Mouse (Mus musculus): ENCODE data around the gene Mab21l3. TPM values are rescaled to one million over a fixed set of nuclear protein-coding genes. Genes with fewer than 3 reads are reported as not detected.

The Mab21l3 gene
- polyA plus RNA-seq, 1 experiment from 2014 or later, result 0.09 TPM

- H3K27ac ChIP-seq (ENCODE audit: low read length), result no peak overlapping the region
- H3K4me2 ChIP-seq (ENCODE audit: low read length), result no peak overlapping the region
- 74% methylated on average over 1 of the region's 1 CpGs for WGBS
- H3K9ac ChIP-seq (ENCODE audit: low read depth, low read length), result no peak overlapping the region
- no peaks in the 10 kb centered on the region for H3K9me3 ChIP-seq (replicated peaks; ENCODE audit: control insufficient read depth, low read length, poor library complexity, severe bottlenecking)
- no peaks in the 10 kb centered on the region for H3K4me1 ChIP-seq (ENCODE audit: control insufficient read depth, insufficient read depth, low read length)
- peaks cover 5% of the 10 kb centered on the region; the same call in 1 of the 2 replicates for H3K36me3 ChIP-seq (ENCODE audit: control insufficient read depth, insufficient read depth, low read length)
- no peak overlapping the region for H3K4me3 ChIP-seq (ENCODE audit: low read depth, low read length)
- ATAC-seq, result no peak
- H3K27me3 ChIP-seq (ENCODE audit: control insufficient read depth, insufficient read depth, low read depth, low read length), result no peaks in the 10 kb centered on the region
These were observed 5.3 kb upstream of the Mab21l3 start for GRCm38 (mm10) chr3:101854075-101854474.

- no peak for ATAC-seq
- no peak overlapping the region for H3K4me3 ChIP-seq (ENCODE audit: low read depth, low read length)
- WGBS, result 85% methylated on average over 6 of the region's 6 CpGs
These were observed 2.6 kb upstream of the Mab21l3 start for GRCm38 (mm10) chr3:101851363-101851762.

GRCm38 (mm10) chr3:101846096-101846495 is 2.7 kb downstream of the Mab21l3 start:
- no peak for ATAC-seq
- Histone ChIP-seq H3K27ac (ENCODE audit: low read length) (no peak overlapping the region), H3K36me3 (ENCODE audit: control insufficient read depth, insufficient read depth, low read length) (no peaks in the 10 kb centered on the region), H3K4me1 (ENCODE audit: control insufficient read depth, insufficient read depth, low read length) (no peaks in the 10 kb centered on the region), H3K27me3 (ENCODE audit: control insufficient read depth, insufficient read depth, low read depth, low read length) (no peaks in the 10 kb centered on the region), H3K9me3 (replicated peaks; ENCODE audit: control insufficient read depth, low read length, poor library complexity, severe bottlenecking) (no peaks in the 10 kb centered on the region), H3K4me3 (ENCODE audit: low read depth, low read length) (no peak overlapping the region), H3K9ac (ENCODE audit: low read depth, low read length) (no peak overlapping the region), H3K4me2 (ENCODE audit: low read length) (no peak overlapping the region)
- WGBS, result 64% methylated on average over 4 of the region's 4 CpGs

More at GRCm38 (mm10) chr3:101851363-101851762, 2.6 kb upstream of the Mab21l3 start:
- Histone ChIP-seq H3K9ac (ENCODE audit: low read depth, low read length) (no peak overlapping the region), H3K4me2 (ENCODE audit: low read length) (no peak overlapping the region), H3K36me3 (ENCODE audit: control insufficient read depth, insufficient read depth, low read length) (no peaks in the 10 kb centered on the region), H3K27ac (ENCODE audit: low read length) (no peak overlapping the region), H3K9me3 (replicated peaks; ENCODE audit: control insufficient read depth, low read length, poor library complexity, severe bottlenecking) (no peaks in the 10 kb centered on the region), H3K4me1 (ENCODE audit: control insufficient read depth, insufficient read depth, low read length) (no peaks in the 10 kb centered on the region), H3K27me3 (ENCODE audit: control insufficient read depth, insufficient read depth, low read depth, low read length) (no peaks in the 10 kb centered on the region)

GRCm38 (mm10) chr3:101842372-101843094 is 6.2 kb downstream of the Mab21l3 start:
- Histone ChIP-seq H3K4me1 (ENCODE audit: control insufficient read depth, insufficient read depth, low read length) (no peaks in the 10 kb centered on the region), H3K9me3 (replicated peaks; ENCODE audit: control insufficient read depth, low read length, poor library complexity, severe bottlenecking) (no peaks in the 10 kb centered on the region), H3K27ac (ENCODE audit: low read length) (no peak overlapping the region), H3K9ac (ENCODE audit: low read depth, low read length) (no peak overlapping the region), H3K36me3 (ENCODE audit: control insufficient read depth, insufficient read depth, low read length) (no peaks in the 10 kb centered on the region), H3K4me2 (ENCODE audit: low read length) (no peak overlapping the region), H3K27me3 (ENCODE audit: control insufficient read depth, insufficient read depth, low read depth, low read length) (no peaks in the 10 kb centered on the region), H3K4me3 (ENCODE audit: low read depth, low read length) (no peak overlapping the region)
- 67% methylated on average over 7 of the region's 7 CpGs for WGBS
- ATAC-seq, result 0 out of 2 replicates have a peak, but pooled peaks have one; percentile 58

- Histone ChIP-seq H3K9ac (ENCODE audit: low read depth, low read length) (no peak overlapping the region), H3K4me2 (ENCODE audit: low read length) (no peak overlapping the region), H3K27me3 (ENCODE audit: control insufficient read depth, insufficient read depth, low read depth, low read length) (no peaks in the 10 kb centered on the region), H3K36me3 (ENCODE audit: control insufficient read depth, insufficient read depth, low read length) (no peaks in the 10 kb centered on the region), H3K4me3 (ENCODE audit: low read depth, low read length) (no peak overlapping the region), H3K4me1 (ENCODE audit: control insufficient read depth, insufficient read depth, low read length) (peaks cover 6% of the 10 kb centered on the region), H3K9me3 (replicated peaks; ENCODE audit: control insufficient read depth, low read length, poor library complexity, severe bottlenecking) (no peaks in the 10 kb centered on the region), H3K27ac (ENCODE audit: low read length) (no peak overlapping the region)
- WGBS, result 89% methylated on average over 9 of the region's 9 CpGs
- no peak for ATAC-seq
These were observed 9.4 kb downstream of the Mab21l3 start for GRCm38 (mm10) chr3:101839327-101839726.

GRCm38 (mm10) chr3:101836971-101837370 is 11.8 kb downstream of the Mab21l3 start:
- H3K27ac ChIP-seq (ENCODE audit: low read length), result no peak overlapping the region
- H3K9me3 ChIP-seq (replicated peaks; ENCODE audit: control insufficient read depth, low read length, poor library complexity, severe bottlenecking), result no peaks in the 10 kb centered on the region
- no peaks in the 10 kb centered on the region for H3K36me3 ChIP-seq (ENCODE audit: control insufficient read depth, insufficient read depth, low read length)
- no peak overlapping the region for H3K4me2 ChIP-seq (ENCODE audit: low read length)
- no peak overlapping the region for H3K9ac ChIP-seq (ENCODE audit: low read depth, low read length)
- ATAC-seq, result no peak
- H3K4me3 ChIP-seq (ENCODE audit: low read depth, low read length), result no peak overlapping the region
- 79% methylated on average over 3 of the region's 3 CpGs for WGBS
- H3K4me1 ChIP-seq (ENCODE audit: control insufficient read depth, insufficient read depth, low read length), result peaks cover 6% of the 10 kb centered on the region
- H3K27me3 ChIP-seq (ENCODE audit: control insufficient read depth, insufficient read depth, low read depth, low read length), result no peaks in the 10 kb centered on the region

- Histone ChIP-seq H3K4me3 (ENCODE audit: low read depth, low read length) (no peak overlapping the region), H3K27ac (ENCODE audit: low read length) (no peak overlapping the region), H3K4me2 (ENCODE audit: low read length) (no peak overlapping the region), H3K9me3 (replicated peaks; ENCODE audit: control insufficient read depth, low read length, poor library complexity, severe bottlenecking) (no peaks in the 10 kb centered on the region), H3K9ac (ENCODE audit: low read depth, low read length) (no peak overlapping the region), H3K36me3 (ENCODE audit: control insufficient read depth, insufficient read depth, low read length) (no peaks in the 10 kb centered on the region), H3K27me3 (ENCODE audit: control insufficient read depth, insufficient read depth, low read depth, low read length) (no peaks in the 10 kb centered on the region), H3K4me1 (ENCODE audit: control insufficient read depth, insufficient read depth, low read length) (peaks cover 6% of the 10 kb centered on the region)
- no peak for ATAC-seq
- 66% methylated on average over 5 of the region's 5 CpGs for WGBS
These were observed 12.2 kb downstream of the Mab21l3 start for GRCm38 (mm10) chr3:101836532-101836931.

- 2% methylated on average over 8 of the region's 8 CpGs for WGBS
- no peak overlapping the region for H3K4me3 ChIP-seq (ENCODE audit: low read depth, low read length)
- no peaks in the 10 kb centered on the region for H3K9me3 ChIP-seq (replicated peaks; ENCODE audit: control insufficient read depth, low read length, poor library complexity, severe bottlenecking)
- H3K27me3 ChIP-seq (ENCODE audit: control insufficient read depth, insufficient read depth, low read depth, low read length), result no peaks in the 10 kb centered on the region
- H3K36me3 ChIP-seq (ENCODE audit: control insufficient read depth, insufficient read depth, low read length), result no peaks in the 10 kb centered on the region
- H3K4me1 ChIP-seq (ENCODE audit: control insufficient read depth, insufficient read depth, low read length), result peaks cover 6% of the 10 kb centered on the region
- peak; percentile 84 for ATAC-seq
- H3K9ac ChIP-seq (ENCODE audit: low read depth, low read length), result no peak overlapping the region
- H3K27ac ChIP-seq (ENCODE audit: low read length), result no peak overlapping the region
- H3K4me2 ChIP-seq (ENCODE audit: low read length), result peak overlapping the region; percentile 41
These were observed 12.7 kb downstream of the Mab21l3 start for GRCm38 (mm10) chr3:101836045-101836444.

GRCm38 (mm10) chr3:101831189-101831858 is 17.4 kb downstream of the Mab21l3 start:
- H3K27me3 ChIP-seq (ENCODE audit: control insufficient read depth, insufficient read depth, low read depth, low read length), result no peaks in the 10 kb centered on the region
- no peak overlapping the region for H3K9ac ChIP-seq (ENCODE audit: low read depth, low read length)
- 38% methylated on average over 10 of the region's 10 CpGs for WGBS
- H3K36me3 ChIP-seq (ENCODE audit: control insufficient read depth, insufficient read depth, low read length), result no peaks in the 10 kb centered on the region
- no peak for ATAC-seq
- no peak overlapping the region for H3K4me2 ChIP-seq (ENCODE audit: low read length)
- H3K9me3 ChIP-seq (replicated peaks; ENCODE audit: control insufficient read depth, low read length, poor library complexity, severe bottlenecking), result no peaks in the 10 kb centered on the region
- peaks cover 6% of the 10 kb centered on the region for H3K4me1 ChIP-seq (ENCODE audit: control insufficient read depth, insufficient read depth, low read length)
- no peak overlapping the region for H3K4me3 ChIP-seq (ENCODE audit: low read depth, low read length)
- H3K27ac ChIP-seq (ENCODE audit: low read length), result no peak overlapping the region

Measured in midbrain, embryonic 16.5 days (tissue).